Mouse (Mus musculus) forebrain, embryonic 14.5 days (tissue): ENCODE results near the gene Btbd19. TPM values are rescaled to one million over a fixed set of nuclear protein-coding genes. Genes with fewer than 3 reads are reported as not detected.

ENCODE experiments used
- ATAC-seq: fragments of 200-750 bp; cut with Nextera tagmentation; 2 replicates; pipeline ENCODE4 v1.8.0; 2017; ENCODE audit warnings: mild to moderate bottlenecking, moderate library complexity
- DNase-seq: peaks from one replicate; pipeline ENCODE4 v3.0.0-alpha.2; 2015; ENCODE audit warnings: low spot score
- H3K27ac ChIP-seq: fragments of 300-500 bp; sonication (generic); 2 replicates; pipeline ENCODE4 v1.5.1; 2014; ENCODE audit warnings: low read depth, mild to moderate bottlenecking, control low read depth, low read length, moderate library complexity
- H3K27me3 ChIP-seq: fragments of 300-500 bp; sonication (generic); replicated peaks from 2 replicates; pipeline ENCODE4 v1.6.1; 2014; ENCODE audit warnings: low read length, control low read depth, mixed read lengths; ENCODE audit not compliant: control insufficient read depth, insufficient read depth
- H3K36me3 ChIP-seq: fragments of 300-500 bp; sonication (generic); 2 replicates; pipeline ENCODE4 v1.6.1; 2014; ENCODE audit warnings: low read length, control low read depth; ENCODE audit not compliant: control insufficient read depth, insufficient read depth
- H3K4me1 ChIP-seq: fragments of 300-500 bp; sonication (generic); 2 replicates; pipeline ENCODE4 v1.6.1; 2014; ENCODE audit warnings: antibody characterized with exemption, low read length, control low read depth; ENCODE audit not compliant: control insufficient read depth, insufficient read depth
- H3K4me2 ChIP-seq: fragments of 300-500 bp; sonication (generic); 2 replicates; pipeline ENCODE4 v1.6.1; 2014; ENCODE audit warnings: mild to moderate bottlenecking, control low read depth, low read length
- H3K4me3 ChIP-seq: fragments of 300-500 bp; sonication (generic); 2 replicates; pipeline ENCODE4 v1.5.1; 2014; ENCODE audit warnings: low read depth, low read length, control low read depth
- H3K9ac ChIP-seq: fragments of 300-500 bp; sonication (generic); 2 replicates; pipeline ENCODE4 v1.6.1; 2014; ENCODE audit warnings: mild to moderate bottlenecking, low read length, control low read depth, moderate library complexity
- H3K9me3 ChIP-seq: fragments of 300-500 bp; sonication (generic); replicated peaks from 2 replicates; pipeline ENCODE4 v1.6.1; 2016; ENCODE audit warnings: low read length, control low read depth, mixed read lengths; ENCODE audit not compliant: control insufficient read depth
- WGBS: fragments of 180-500 bp; shearing (Covaris S2); extraction: QIAGEN DNeasy Blood & Tissue Kit; methylation state at CpG from one replicate; pipeline ENCODE4 v1.1.7; 2014; 5-methylcytosine and 5-hydroxymethylcytosine counted together
- polyA plus RNA-seq: library from polyadenylated mRNA; unstranded; fragments of >200 nt; fragmentation: Nextera tagmentation; extraction: Ambion mirVana; gene quantifications from 2 replicates; pipeline ENCODE4 v1.2.1, GENCODE M21; 2014

The Btbd19 gene
- polyA plus RNA-seq, 1 experiment from 2014 or later, result 2.5 TPM

DNA sequence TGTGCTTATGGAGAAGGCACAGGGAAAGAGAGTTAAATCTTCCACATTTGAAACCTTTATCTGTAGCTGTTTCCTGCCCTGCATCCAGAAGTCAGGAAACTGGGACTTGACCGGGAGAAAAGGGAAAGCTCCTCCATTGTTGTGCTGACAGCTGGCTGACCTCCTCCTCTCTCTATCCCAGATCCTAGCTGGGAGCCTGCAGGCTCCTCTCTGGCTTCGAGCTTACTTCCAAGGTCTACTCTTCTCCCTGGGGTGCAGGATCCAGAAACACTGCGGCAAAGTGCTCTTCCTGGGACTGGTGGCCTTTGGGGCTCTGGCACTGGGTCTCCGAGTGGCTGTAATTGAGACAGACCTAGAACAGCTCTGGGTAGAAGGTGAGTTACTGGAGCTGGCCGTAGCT lies 28.9 kb downstream of the Btbd19 start:
- no peak for DNase-seq

DNA sequence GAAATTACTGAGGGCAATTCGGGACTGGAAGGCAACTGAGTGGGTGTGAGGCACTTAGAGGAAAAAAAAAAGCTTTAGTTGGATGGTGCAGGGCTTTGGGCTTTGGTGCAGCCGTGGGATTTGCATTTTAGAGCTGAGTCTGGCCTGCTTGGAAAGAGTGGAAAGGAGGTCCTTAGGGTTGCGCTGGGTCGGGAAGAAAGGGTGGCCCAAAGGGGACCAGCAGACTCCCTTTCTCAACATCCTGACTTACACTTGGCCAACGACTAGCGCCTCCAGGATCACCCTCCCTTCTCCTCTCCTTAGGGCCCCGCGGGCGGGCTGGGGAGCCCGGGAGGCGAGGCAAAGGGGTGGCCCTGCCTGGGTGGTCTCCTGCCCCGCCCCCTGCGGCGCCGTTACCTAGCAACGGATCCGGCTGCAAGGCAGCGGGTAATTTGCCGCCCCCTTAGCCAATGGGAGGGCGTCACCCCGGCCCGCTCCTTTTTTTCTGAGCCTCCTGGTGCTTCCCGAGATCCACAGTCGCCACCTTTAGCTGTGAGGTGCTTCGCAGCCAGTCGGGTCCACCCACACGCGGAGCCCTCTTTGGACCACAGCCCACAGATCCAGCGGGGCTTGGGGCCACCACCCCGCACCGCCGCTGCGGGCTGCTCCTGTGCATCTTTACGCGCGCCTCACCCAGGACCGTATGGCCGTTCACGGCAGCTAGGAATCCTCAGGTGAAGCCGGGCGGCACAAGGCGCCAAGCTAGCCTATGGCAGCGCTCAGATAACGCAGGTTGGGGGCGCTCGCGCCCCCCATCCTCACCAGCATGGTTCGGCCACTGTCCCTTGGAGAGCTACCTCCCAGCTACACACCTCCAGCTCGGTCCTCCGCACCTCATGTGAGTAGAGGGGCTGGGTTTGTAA lies 29.7 kb downstream of the Btbd19 start, which contains the start of gene Ptch2:
Gene Ptch2, plus strand, starts transcription at position 525 of the 902 bp plus-strand sequence.
- DNase-seq, result peak; percentile 82
- Histone ChIP-seq H3K36me3 (no peaks in the 10 kb centered on the region), H3K9ac (peak within 1 kb of the TSS; percentile 75), H3K27ac (peak within 1 kb of the TSS; percentile 55), H3K27me3 (peaks cover 7% of the 10 kb centered on the region; the same call in 1 of the 2 replicates), H3K4me3 (peak within 1 kb of the TSS; percentile 53), H3K4me1 (peaks cover 13% of the 10 kb centered on the region), H3K4me2 (peak within 1 kb of the TSS; percentile 92), H3K9me3 (no peaks in the 10 kb centered on the region)
- whole genome bisulfite sequencing, result under 1% methylated on average over 47 of the region's 50 CpGs
- ATAC-seq, result peak; percentile 89

More for the DNA sequence above, 28.9 kb downstream of the Btbd19 start:
- Histone ChIP-seq H3K27me3 (peaks cover 7% of the 10 kb centered on the region; the same call in 1 of the 2 replicates), H3K9me3 (no peaks in the 10 kb centered on the region), H3K36me3 (no peaks in the 10 kb centered on the region), H3K27ac (no peak overlapping the region), H3K4me1 (peaks cover 13% of the 10 kb centered on the region), H3K9ac (peak overlapping the region; percentile 75), H3K4me3 (peak overlapping the region; percentile 53), H3K4me2 (peak overlapping the region; percentile 92)
- ATAC-seq, result no peak
- 14% methylated on average over 5 of the region's 5 CpGs for WGBS

- ATAC-seq, result no peak
- H3K4me1 ChIP-seq, result peaks cover 13% of the 10 kb centered on the region
- H3K27me3 ChIP-seq, result peaks cover 7% of the 10 kb centered on the region; the same call in 1 of the 2 replicates
Observed at GRCm38 (mm10) chr4:117094626-117095361, 30.7 kb downstream of the Btbd19 start.

DNA sequence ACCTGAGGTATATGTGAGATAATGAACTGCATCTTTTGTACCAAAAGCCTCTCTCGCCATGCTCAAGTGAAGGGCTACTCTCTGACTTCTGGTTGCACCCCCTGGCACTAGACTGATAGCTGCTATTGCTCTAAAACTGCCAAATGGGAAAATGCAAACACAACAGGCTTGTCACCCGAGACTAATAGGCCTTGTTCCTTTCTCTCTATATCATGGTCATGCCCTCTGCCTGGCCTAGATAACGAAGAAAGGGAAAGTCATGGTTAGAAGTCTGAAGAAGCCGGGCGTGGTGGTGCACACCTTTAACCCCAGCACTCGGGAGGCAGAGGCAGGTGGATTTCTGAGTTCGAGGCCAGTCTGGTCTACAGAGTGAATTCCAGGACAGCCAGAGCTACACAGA lies 34.9 kb downstream of the Btbd19 start:
- H3K36me3 ChIP-seq, result peaks cover 15% of the 10 kb centered on the region; the same call in 1 of the 2 replicates
- ATAC-seq, result no peak
- H3K9ac ChIP-seq, result no peak overlapping the region
- DNase-seq, result no peak
- H3K27ac ChIP-seq, result no peak overlapping the region
- H3K4me3 ChIP-seq, result no peak overlapping the region
- WGBS, result 85% methylated on average over 7 of the region's 7 CpGs
- no peaks in the 10 kb centered on the region for H3K9me3 ChIP-seq
- no peaks in the 10 kb centered on the region for H3K27me3 ChIP-seq
- peaks cover 3% of the 10 kb centered on the region; the same call in 1 of the 2 replicates for H3K4me1 ChIP-seq
- no peak overlapping the region for H3K4me2 ChIP-seq

More at GRCm38 (mm10) chr4:117094626-117095361, 30.7 kb downstream of the Btbd19 start:
- Histone ChIP-seq H3K9ac (no peak overlapping the region), H3K36me3 (no peaks in the 10 kb centered on the region), H3K4me2 (no peak overlapping the region), H3K4me3 (no peak overlapping the region), H3K27ac (no peak overlapping the region), H3K9me3 (no peaks in the 10 kb centered on the region)
- no peak for DNase-seq
- 81% methylated on average over 3 of the region's 3 CpGs for WGBS

- whole genome bisulfite sequencing, result 88% methylated on average over 7 of the region's 7 CpGs
- DNase-seq (no peak), ATAC-seq (no peak)
- no peak overlapping the region for H3K27ac ChIP-seq
- H3K4me2 ChIP-seq, result no peak overlapping the region
- H3K9me3 ChIP-seq, result no peaks in the 10 kb centered on the region
- no peak overlapping the region for H3K9ac ChIP-seq
- H3K4me3 ChIP-seq, result no peak overlapping the region
- H3K4me1 ChIP-seq, result no peaks in the 10 kb centered on the region
- no peaks in the 10 kb centered on the region for H3K27me3 ChIP-seq
- peaks cover 21% of the 10 kb centered on the region for H3K36me3 ChIP-seq
Observed at GRCm38 (mm10) chr4:117087948-117088640, 37.4 kb downstream of the Btbd19 start.

DNA sequence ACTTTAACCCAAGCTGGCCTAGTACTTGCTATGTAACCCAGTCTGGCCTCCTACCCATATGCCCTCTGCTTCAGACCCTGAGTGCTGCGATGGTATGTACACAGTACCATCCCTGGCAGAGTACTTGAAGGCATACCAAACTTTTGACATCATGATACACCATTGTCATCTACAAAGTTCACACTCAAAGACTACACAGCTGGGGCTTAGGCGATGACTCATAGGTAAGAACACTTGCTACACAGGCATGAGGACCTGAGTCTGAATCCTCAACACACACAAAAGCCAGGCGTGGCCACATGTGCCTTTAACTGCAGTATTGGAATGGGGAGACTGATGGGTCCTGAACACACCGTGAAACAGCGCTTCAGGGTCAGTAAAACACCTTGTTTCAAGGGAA lies 54.3 kb downstream of the Btbd19 start:
- ATAC-seq, result no peak
- H3K4me3 ChIP-seq, result no peak overlapping the region
- no peaks in the 10 kb centered on the region for H3K4me1 ChIP-seq
- DNase-seq, result no peak
- H3K27ac ChIP-seq, result no peak overlapping the region
- WGBS, result 97% methylated on average over 5 of the region's 5 CpGs
- no peak overlapping the region for H3K4me2 ChIP-seq
- H3K27me3 ChIP-seq, result no peaks in the 10 kb centered on the region
- no peaks in the 10 kb centered on the region for H3K9me3 ChIP-seq
- H3K9ac ChIP-seq, result no peak overlapping the region
- peaks cover 66% of the 10 kb centered on the region for H3K36me3 ChIP-seq

DNA sequence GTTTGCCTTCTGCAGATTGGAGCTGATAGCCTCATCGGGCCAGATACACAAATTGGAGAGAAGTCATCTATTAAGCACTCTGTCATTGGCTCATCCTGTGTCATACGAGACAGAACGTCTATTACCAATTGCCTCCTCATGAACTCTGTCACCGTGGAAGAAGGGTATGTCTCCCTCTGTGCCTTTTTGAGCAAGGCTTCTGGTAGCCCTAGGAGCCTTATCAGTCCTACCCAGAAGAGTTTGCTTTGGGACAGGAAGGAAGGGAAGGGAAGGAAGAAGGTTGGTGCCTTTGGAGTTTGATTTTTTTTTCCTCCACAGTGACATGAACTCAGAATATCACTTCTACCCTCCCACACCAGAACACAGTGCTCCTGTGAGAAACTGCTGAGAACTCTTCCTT lies 54.9 kb downstream of the Btbd19 start:
- H3K4me3 ChIP-seq, result no peak overlapping the region
- H3K27me3 ChIP-seq, result no peaks in the 10 kb centered on the region
- H3K4me1 ChIP-seq, result no peaks in the 10 kb centered on the region
- DNase-seq, result no peak
- WGBS, result 96% methylated on average over 4 of the region's 4 CpGs
- H3K36me3 ChIP-seq, result peaks cover 69% of the 10 kb centered on the region
- H3K4me2 ChIP-seq, result no peak overlapping the region
- ATAC-seq, result no peak
- H3K9me3 ChIP-seq, result no peaks in the 10 kb centered on the region
- H3K9ac ChIP-seq, result no peak overlapping the region
- no peak overlapping the region for H3K27ac ChIP-seq

GRCm38 (mm10) chr4:117069647-117070046 lies 55.9 kb downstream of the Btbd19 start:
- no peak for ATAC-seq
- H3K36me3 ChIP-seq, result peaks cover 66% of the 10 kb centered on the region
- H3K4me3 ChIP-seq, result no peak overlapping the region
- H3K9ac ChIP-seq, result no peak overlapping the region
- DNase-seq, result no peak
- no peaks in the 10 kb centered on the region for H3K4me1 ChIP-seq
- no peaks in the 10 kb centered on the region for H3K27me3 ChIP-seq
- no peaks in the 10 kb centered on the region for H3K9me3 ChIP-seq
- H3K4me2 ChIP-seq, result no peak overlapping the region
- H3K27ac ChIP-seq, result no peak overlapping the region
- WGBS, result 80% methylated on average over 1 of the region's 1 CpGs
